Mouse (Mus musculus) mesoderm, embryonic 11.5 days (tissue): ENCODE measurements around the gene Pdpr.
"Not testable (repeated sequence)": the region's sequence is repeated elsewhere in the genome, so short reads cannot be mapped to it uniquely, and the experiment has no call there.

Experiments used
- DNase-seq: peaks from one replicate; pipeline ENCODE4 v3.0.0-alpha.2; 2012; ENCODE audit warnings: low read depth, low spot score

Pdpr gene

GRCm38 (mm10) chr8:111093865-111094718, at the start of gene Pdpr:
Gene Pdpr (plus strand): TSS chr8:111094630.
- peak; percentile 91 for DNase-seq

- DNase-seq: no peak
These were observed 45.7 kb upstream of the Pdpr start for GRCm38 (mm10) chr8:111048694-111049093.

GRCm38 (mm10) chr8:111049106-111049505, 45.3 kb upstream of the Pdpr start:
- DNase-seq: no peak

- no peak for DNase-seq
These were observed 40.5 kb upstream of the Pdpr start for GRCm38 (mm10) chr8:111053827-111054518.

GRCm38 (mm10) chr8:111055031-111055634, 39.3 kb upstream of the Pdpr start:
- DNase-seq: no peak

GRCm38 (mm10) chr8:111055661-111056060, 38.8 kb upstream of the Pdpr start:
- no peak for DNase-seq

- DNase-seq: peak; percentile 97
These were observed 38.2 kb upstream of the Pdpr start, which contains the start of gene Exosc6 for GRCm38 (mm10) chr8:111056158-111056663. Gene Exosc6 (plus strand): TSS chr8:111056339.

- peak; percentile 34 for DNase-seq
These were observed 37.6 kb upstream of the Pdpr start for GRCm38 (mm10) chr8:111056691-111057293.

GRCm38 (mm10) chr8:111058946-111059572, 35.4 kb upstream of the Pdpr start:
- no peak for DNase-seq

GRCm38 (mm10) chr8:111061688-111062071, 32.8 kb upstream of the Pdpr start:
- DNase-seq: no peak

GRCm38 (mm10) chr8:111062072-111062757, 32.2 kb upstream of the Pdpr start:
- peak; percentile 90 for DNase-seq

- DNase-seq: no peak
These were observed 31.5 kb upstream of the Pdpr start for GRCm38 (mm10) chr8:111062893-111063292.

GRCm38 (mm10) chr8:111066308-111066707, 28.1 kb upstream of the Pdpr start:
- no peak for DNase-seq

GRCm38 (mm10) chr8:111067439-111067838, 27.0 kb upstream of the Pdpr start:
- DNase-seq: no peak

GRCm38 (mm10) chr8:111068660-111069059, 25.8 kb upstream of the Pdpr start:
- not testable (repeated sequence) for DNase-seq

GRCm38 (mm10) chr8:111075926-111076325, 18.5 kb upstream of the Pdpr start:
- DNase-seq: no peak

- no peak for DNase-seq
These were observed 15.0 kb upstream of the Pdpr start for GRCm38 (mm10) chr8:111079461-111079860.

GRCm38 (mm10) chr8:111079861-111080271, 14.6 kb upstream of the Pdpr start:
- no peak for DNase-seq

- no peak for DNase-seq
These were observed 12.7 kb upstream of the Pdpr start for GRCm38 (mm10) chr8:111081580-111082258.

- DNase-seq: not testable (repeated sequence)
These were observed 10.5 kb upstream of the Pdpr start for GRCm38 (mm10) chr8:111083936-111084335.
